Mouse (Mus musculus) kidney, adult 2 months (tissue): Measurements from ENCODE around the gene Grik4. TPM values are rescaled to one million over a fixed set of nuclear protein-coding genes. Genes with fewer than 3 reads are reported as not detected.

Experiments
- DNase-seq: peaks from one replicate; pipeline ENCODE4 v3.0.0; 2021
- H3K27ac ChIP-seq: fragments of 200-500 bp; 2 replicates; pipeline ENCODE4 v1.5.1; 2012; ENCODE audit warnings: low read depth, low read length, control low read depth, inconsistent platforms; ENCODE audit not compliant: insufficient read depth
- H3K27me3 ChIP-seq: fragments of 200-500 bp; replicated peaks from 2 replicates; pipeline ENCODE4 v1.6.1; 2012; ENCODE audit warnings: mild to moderate bottlenecking, moderate library complexity, low read length, inconsistent platforms; ENCODE audit not compliant: control insufficient read depth, insufficient read depth
- H3K36me3 ChIP-seq: fragments of 200-500 bp; 2 replicates; pipeline ENCODE4 v1.6.1; 2012; ENCODE audit warnings: mild to moderate bottlenecking, moderate library complexity, low read length, inconsistent platforms; ENCODE audit not compliant: control insufficient read depth, insufficient read depth
- H3K4me1 ChIP-seq: fragments of 200-500 bp; 2 replicates; pipeline ENCODE4 v1.6.1; 2011; ENCODE audit warnings: low read length; ENCODE audit not compliant: control insufficient read depth, insufficient read depth
- H3K4me3 ChIP-seq: fragments of 200-500 bp; 2 replicates; pipeline ENCODE4 v1.5.1; 2011; ENCODE audit warnings: mild to moderate bottlenecking, low read depth, low read length, control low read depth; ENCODE audit not compliant: insufficient read depth
- CTCF ChIP-seq: fragments of 200-500 bp; conservative IDR thresholded peaks from 2 replicates; pipeline ENCODE4 v1.5.1; 2011; ENCODE audit warnings: low read depth, mild to moderate bottlenecking, control low read depth, low read length, moderate library complexity, mixed read lengths; ENCODE audit not compliant: insufficient read depth, insufficient read length
- POLR2A ChIP-seq: fragments of 200-500 bp; IDR thresholded peaks from one replicate; pipeline ENCODE4 v1.6.1; 2011; ENCODE audit warnings: low read depth, low read length, control low read depth
- WGBS: fragments of 180-500 bp; shearing (Covaris S2); methylation state at CpG from one replicate; pipeline ENCODE4 v1.1.7; 2018; 5-methylcytosine and 5-hydroxymethylcytosine counted together
- polyA plus RNA-seq: library from polyadenylated mRNA; depleted of rRNA; stranded (reverse); fragments of >200 nt; gene quantifications from 2 replicates; pipeline ENCODE4 v1.2.3, GENCODE M21; 2012

The Grik4 gene
- polyA plus RNA-seq, 1 experiment = 0.05 TPM

GRCm38 (mm10) chr9:42688143-42688542 is 256.1 kb downstream of the Grik4 start:
- 35% methylated on average over 4 of the region's 4 CpGs for WGBS
- no peak for TF ChIP-seq POLR2A
- TF ChIP-seq CTCF = peak; percentile 78
- Histone ChIP-seq H3K27me3 (no peaks in the 10 kb centered on the region), H3K4me1 (no peaks in the 10 kb centered on the region), H3K36me3 (no peaks in the 10 kb centered on the region), H3K4me3 (no peak overlapping the region), H3K27ac (no peak overlapping the region)
- DNase-seq = peak; percentile 58

GRCm38 (mm10) chr9:42686104-42686503 is 258.2 kb downstream of the Grik4 start:
- no peak overlapping the region for H3K27ac ChIP-seq
- TF ChIP-seq CTCF (no peak), POLR2A (no peak)
- WGBS = 80% methylated on average over 5 of the region's 5 CpGs
- H3K4me1 ChIP-seq = no peaks in the 10 kb centered on the region
- no peaks in the 10 kb centered on the region for H3K36me3 ChIP-seq
- no peak for DNase-seq
- H3K4me3 ChIP-seq = no peak overlapping the region
- no peaks in the 10 kb centered on the region for H3K27me3 ChIP-seq

GRCm38 (mm10) chr9:42674017-42674412 is 270.3 kb downstream of the Grik4 start:
- TF ChIP-seq CTCF (no peak), POLR2A (no peak)
- no peaks in the 10 kb centered on the region for H3K36me3 ChIP-seq
- peak; percentile 30 for DNase-seq
- no peak overlapping the region for H3K4me3 ChIP-seq
- WGBS = 23% methylated on average over 5 of the region's 5 CpGs
- H3K27me3 ChIP-seq = no peaks in the 10 kb centered on the region
- no peak overlapping the region for H3K27ac ChIP-seq
- peaks cover 14% of the 10 kb centered on the region; the same call in 1 of the 2 replicates for H3K4me1 ChIP-seq

- Histone ChIP-seq H3K4me1 (peaks cover 14% of the 10 kb centered on the region; the same call in 1 of the 2 replicates), H3K4me3 (no peak overlapping the region), H3K36me3 (no peaks in the 10 kb centered on the region), H3K27me3 (no peaks in the 10 kb centered on the region), H3K27ac (peak overlapping the region; percentile 38)
- WGBS = 18% methylated on average over 12 of the region's 12 CpGs
- peak; percentile 87 for DNase-seq
- TF ChIP-seq POLR2A (no peak), CTCF (no peak)
These were observed 270.8 kb downstream of the Grik4 start for GRCm38 (mm10) chr9:42673385-42674016.

- H3K27me3 ChIP-seq = no peaks in the 10 kb centered on the region
- peak overlapping the region; percentile 49 for H3K27ac ChIP-seq
- no peak overlapping the region for H3K4me3 ChIP-seq
- H3K36me3 ChIP-seq = no peaks in the 10 kb centered on the region
- no peak for DNase-seq
- no peak for TF ChIP-seq POLR2A
- TF ChIP-seq CTCF = no peak
- peaks cover 14% of the 10 kb centered on the region; the same call in 1 of the 2 replicates for H3K4me1 ChIP-seq
- 33% methylated on average over 8 of the region's 8 CpGs for WGBS
These were observed 271.3 kb downstream of the Grik4 start for GRCm38 (mm10) chr9:42672982-42673381.

GRCm38 (mm10) chr9:42670619-42671018 is 273.7 kb downstream of the Grik4 start:
- Histone ChIP-seq H3K36me3 (no peaks in the 10 kb centered on the region), H3K27ac (no peak overlapping the region), H3K27me3 (no peaks in the 10 kb centered on the region), H3K4me3 (no peak overlapping the region), H3K4me1 (peaks cover 14% of the 10 kb centered on the region; the same call in 1 of the 2 replicates)
- WGBS = 58% methylated on average over 2 of the region's 2 CpGs
- DNase-seq = peak; percentile 2
- TF ChIP-seq CTCF (no peak), POLR2A (no peak)

- no peak overlapping the region for H3K4me3 ChIP-seq
- H3K27ac ChIP-seq = no peak overlapping the region
- no peaks in the 10 kb centered on the region for H3K27me3 ChIP-seq
- H3K4me1 ChIP-seq = no peaks in the 10 kb centered on the region
- no peak for DNase-seq
- TF ChIP-seq CTCF = no peak
- no peaks in the 10 kb centered on the region for H3K36me3 ChIP-seq
- 65% methylated on average over 1 of the region's 1 CpGs for WGBS
These were observed 282.8 kb downstream of the Grik4 start for GRCm38 (mm10) chr9:42661481-42661880.
